ENCODE assay signal across 9 mouse cellular contexts in the genomic region with DNA sequence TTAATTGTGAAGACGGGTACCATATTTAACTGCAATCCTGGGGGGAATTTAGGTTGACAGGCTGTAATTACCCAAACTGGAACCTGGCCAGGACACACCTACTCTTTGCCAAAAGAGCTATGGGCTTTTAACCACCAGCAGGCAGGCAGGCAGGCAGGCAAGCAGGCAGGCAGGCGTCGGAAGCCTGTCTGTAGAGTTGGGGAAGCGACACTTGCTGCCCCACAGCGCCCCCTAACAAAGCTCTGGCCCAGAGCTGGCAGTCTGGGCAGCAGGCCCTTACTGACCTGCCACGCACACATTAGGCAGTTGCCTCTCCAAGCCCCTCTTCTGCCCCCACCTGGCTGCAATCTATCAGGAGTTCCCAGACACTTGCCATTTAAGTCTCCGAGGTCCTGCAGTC.
DNase-seq lines count a peak whose midpoint lies in the region; ATAC-seq and TF ChIP-seq lines count a peak whose summit lies in the region.
"Had no signal": no experiment of that assay in that cellular context is flagged by ENCODE, and none has a peak within 500 bp of the region (broad histone marks: within the 10 kb centered on the region; RNA-seq: fewer than 3 reads in every experiment).

No protein-coding gene starts in this region.

- H3K27ac ChIP-seq in embryonic facial prominence, embryonic 11.5 days (replicated peaks; ENCODE audit: low read depth, low read length) = no peak overlapping the region
- no peak overlapping the region for H3K27ac ChIP-seq in hindbrain, embryonic 16.5 days (ENCODE audit: low read depth, low read length)
- no peak overlapping the region for H3K27ac ChIP-seq in lung, embryonic 16.5 days (ENCODE audit: low read length)
- no peak overlapping the region for H3K27ac ChIP-seq in stomach, postnatal 0 days (replicated peaks)

- peak; percentile 68 for TF ChIP-seq CTCF in stomach, postnatal 0 days (IDR thresholded peaks at IDR 0.05; ENCODE audit: low read depth)

- 23% methylated on average over 7 of the region's 7 CpGs for WGBS in embryonic facial prominence, embryonic 11.5 days
- 22% methylated on average over 5 of the region's 7 CpGs for WGBS in hindbrain, embryonic 16.5 days
- 35% methylated on average over 7 of the region's 7 CpGs for WGBS in lung, embryonic 16.5 days
- 43% methylated on average over 7 of the region's 7 CpGs for WGBS in stomach, postnatal 0 days

- H3K9me3 ChIP-seq in embryonic facial prominence, embryonic 11.5 days (replicated peaks; ENCODE audit: control insufficient read depth, low read length) = no peaks in the 10 kb centered on the region
- H3K9me3 ChIP-seq in hindbrain, embryonic 16.5 days (ENCODE audit: control insufficient read depth, low read length) = no peaks in the 10 kb centered on the region
- no peaks in the 10 kb centered on the region for H3K9me3 ChIP-seq in lung, embryonic 16.5 days (ENCODE audit: control insufficient read depth, low read length)
- no peaks in the 10 kb centered on the region for H3K9me3 ChIP-seq in stomach, postnatal 0 days (ENCODE audit: control insufficient read depth, low read length)

- 0 out of 2 replicates have a peak, but pooled peaks have one; percentile 44 for ATAC-seq in embryonic facial prominence, embryonic 11.5 days (replicated peaks; ENCODE audit: insufficient number of reproducible peaks, low FRiP score, low TSS enrichment, low read depth)
- 0 out of 2 replicates have a peak, but pooled peaks have one; percentile 67 for ATAC-seq in hindbrain, embryonic 16.5 days
- ATAC-seq in lung, embryonic 16.5 days (ENCODE audit: low read depth) = peak; percentile 61; the same call in 1 of the 2 replicates
- ATAC-seq in stomach, postnatal 0 days (ENCODE audit: low FRiP score, low TSS enrichment) = no peak

- peak; percentile 28 to 55 for DNase-seq in adrenal gland, adult (ENCODE audit: inconsistent age in 2 of 2, low spot score in 1 of 2)
- DNase-seq in adrenal gland, adult 8-10 months = no peak
- peak; percentile 57 to 60 for DNase-seq in right cerebral cortex, postnatal 10 days (ENCODE audit: low spot score in 2 of 2)
- no peak for DNase-seq in right cerebral cortex, adult 2 months (ENCODE audit: low spot score in 2 of 2)
- peak; percentile 64 for DNase-seq in embryonic facial prominence, embryonic 11.5 days (ENCODE audit: low spot score)
- DNase-seq in stomach, postnatal 0 days (ENCODE audit: low spot score) = peak; percentile 67

- no peak overlapping the region for H3K4me2 ChIP-seq in embryonic facial prominence, embryonic 11.5 days (ENCODE audit: low read depth, low read length)
- H3K4me2 ChIP-seq in hindbrain, embryonic 16.5 days (ENCODE audit: low read length) = no peak overlapping the region
- H3K4me2 ChIP-seq in lung, embryonic 16.5 days (ENCODE audit: low read depth, low read length) = no peak overlapping the region
- no peak overlapping the region for H3K4me2 ChIP-seq in stomach, postnatal 0 days (replicated peaks; ENCODE audit: low read depth)

- no peak for TF ChIP-seq EP300 in stomach, postnatal 0 days (optimal IDR thresholded peaks at IDR 0.05)

- no peaks in the 10 kb centered on the region for H3K4me1 ChIP-seq in embryonic facial prominence, embryonic 11.5 days (ENCODE audit: control insufficient read depth, insufficient read depth, low read length)
- peaks cover 2% of the 10 kb centered on the region; the same call in 1 of the 2 replicates for H3K4me1 ChIP-seq in hindbrain, embryonic 16.5 days (ENCODE audit: control insufficient read depth, insufficient read depth, low read depth, low read length)
- H3K4me1 ChIP-seq in lung, embryonic 16.5 days (replicated peaks; ENCODE audit: control insufficient read depth, insufficient read depth, low read length) = no peaks in the 10 kb centered on the region
- no peaks in the 10 kb centered on the region for H3K4me1 ChIP-seq in stomach, postnatal 0 days (replicated peaks; ENCODE audit: control insufficient read depth, insufficient read depth)

- H3K36me3 ChIP-seq in embryonic facial prominence, embryonic 11.5 days (replicated peaks; ENCODE audit: control insufficient read depth, insufficient read depth, low read depth, low read length) = no peaks in the 10 kb centered on the region
- H3K36me3 ChIP-seq in hindbrain, embryonic 16.5 days (ENCODE audit: control insufficient read depth, insufficient read depth, low read length) = no peaks in the 10 kb centered on the region
- no peaks in the 10 kb centered on the region for H3K36me3 ChIP-seq in lung, embryonic 16.5 days (ENCODE audit: control insufficient read depth, insufficient read depth, low read length)
- no peaks in the 10 kb centered on the region for H3K36me3 ChIP-seq in stomach, postnatal 0 days (ENCODE audit: control insufficient read depth, insufficient read depth, low read length)

- no peaks in the 10 kb centered on the region for H3K27me3 ChIP-seq in embryonic facial prominence, embryonic 11.5 days (ENCODE audit: control insufficient read depth, insufficient read depth, low read length)
- no peaks in the 10 kb centered on the region for H3K27me3 ChIP-seq in hindbrain, embryonic 16.5 days (replicated peaks; ENCODE audit: control insufficient read depth, insufficient read depth, low read length)
- no peaks in the 10 kb centered on the region for H3K27me3 ChIP-seq in lung, embryonic 16.5 days (ENCODE audit: control insufficient read depth, insufficient read depth, low read depth, low read length)
- no peaks in the 10 kb centered on the region for H3K27me3 ChIP-seq in stomach, postnatal 0 days (ENCODE audit: control insufficient read depth, insufficient read depth, low read length)

- H3K4me3 ChIP-seq in embryonic facial prominence, embryonic 11.5 days (ENCODE audit: low read depth, low read length) = no peak overlapping the region
- H3K4me3 ChIP-seq in hindbrain, embryonic 16.5 days (ENCODE audit: low read length) = no peak overlapping the region
- H3K4me3 ChIP-seq in lung, embryonic 16.5 days (ENCODE audit: low read length) = no peak overlapping the region
- no peak overlapping the region for H3K4me3 ChIP-seq in stomach, postnatal 0 days (ENCODE audit: low read depth, low read length)
- H3K4me3 ChIP-seq: erythroblast, embryonic 14.5 days had no signal

- no peak overlapping the region for H3K9ac ChIP-seq in embryonic facial prominence, embryonic 11.5 days (replicated peaks; ENCODE audit: low read length)
- H3K9ac ChIP-seq in hindbrain, embryonic 16.5 days (ENCODE audit: low read depth, low read length) = no peak overlapping the region
- H3K9ac ChIP-seq in lung, embryonic 16.5 days (ENCODE audit: low read length) = no peak overlapping the region
- H3K9ac ChIP-seq in stomach, postnatal 0 days (ENCODE audit: low read length) = no peak overlapping the region

Comparison
In these comparisons a context has a peak if more than half of its experiments do, and no peak if none do; other contexts are left out.
1. DNase-seq: peak in adrenal gland, adult (2 of 2), right cerebral cortex, postnatal 10 days (2 of 2), embryonic facial prominence, embryonic 11.5 days (single experiment) and stomach, postnatal 0 days (single experiment); none in adrenal gland, adult 8-10 months (single experiment) and right cerebral cortex, adult 2 months (0 of 2).